Mouse (Mus musculus) hematopoietic stem cell, adult 5-6 weeks (primary cell): ENCODE results near the gene Dgat2. TPM values are rescaled to one million over a fixed set of nuclear protein-coding genes. Genes with fewer than 3 reads are reported as not detected.

Source experiments
- ATAC-seq, 2 experiments: fragments of 125-278 bp in 1 of 2; replicated peaks in 1 of 2; 2 replicates each; pipeline ENCODE4 v1.8.0; 2016 to 2017; ENCODE audit warnings: inconsistent platforms in 2 of 2, mild to moderate bottlenecking in 2 of 2, moderate number of reproducible peaks in 2 of 2, low read depth in 1 of 2, moderate TSS enrichment in 1 of 2; ENCODE audit not compliant: low FRiP score in 2 of 2, poor library complexity in 2 of 2, severe bottlenecking in 2 of 2, insufficient read depth in 1 of 2, low TSS enrichment in 1 of 2
- total RNA-seq: library from RNA; stranded (forward); fragments of 172-1452, 232-1000 nt; gene quantifications from 2 replicates; pipeline ENCODE4 v1.2.3, GENCODE M21; 2017

The Dgat2 gene
- total RNA-seq, 1 experiment from 2014 or later = 0.69 TPM

DNA sequence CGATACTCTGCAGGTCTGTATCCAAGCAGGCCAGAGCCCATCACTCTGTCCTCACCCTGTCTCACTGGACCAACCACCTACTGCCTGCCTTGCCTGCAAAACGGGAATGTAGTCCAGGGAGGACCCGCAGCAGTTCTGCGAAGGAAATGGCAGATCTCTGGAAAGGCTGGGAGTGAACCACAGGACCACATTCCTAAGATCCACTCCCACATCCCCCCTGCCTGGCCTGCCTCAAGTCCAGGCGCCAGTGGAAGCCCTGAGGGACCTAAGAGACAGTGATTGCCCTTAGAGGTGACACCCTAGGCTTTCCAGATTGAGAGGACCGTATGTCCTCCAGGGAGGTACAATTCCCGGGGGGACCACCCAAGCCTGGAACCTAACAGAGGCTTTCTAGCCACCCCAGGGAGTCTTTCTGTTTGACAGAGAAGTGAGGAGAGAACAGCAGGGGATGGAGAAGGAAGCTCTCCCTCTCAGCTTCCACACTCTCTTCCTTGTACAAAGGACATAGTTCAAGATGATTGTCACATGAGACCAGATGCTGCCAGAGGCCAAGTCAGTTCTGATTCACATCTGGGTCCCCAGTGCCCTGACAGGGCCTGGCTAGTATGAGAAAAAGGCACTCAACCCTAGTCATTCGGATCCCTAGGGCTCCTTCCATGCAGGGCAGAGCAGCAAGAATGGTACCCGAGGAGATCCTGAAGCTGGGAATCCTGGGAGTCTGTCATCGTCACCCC, 10.6 kb downstream of the Dgat2 start:
- ATAC-seq = no peak

DNA sequence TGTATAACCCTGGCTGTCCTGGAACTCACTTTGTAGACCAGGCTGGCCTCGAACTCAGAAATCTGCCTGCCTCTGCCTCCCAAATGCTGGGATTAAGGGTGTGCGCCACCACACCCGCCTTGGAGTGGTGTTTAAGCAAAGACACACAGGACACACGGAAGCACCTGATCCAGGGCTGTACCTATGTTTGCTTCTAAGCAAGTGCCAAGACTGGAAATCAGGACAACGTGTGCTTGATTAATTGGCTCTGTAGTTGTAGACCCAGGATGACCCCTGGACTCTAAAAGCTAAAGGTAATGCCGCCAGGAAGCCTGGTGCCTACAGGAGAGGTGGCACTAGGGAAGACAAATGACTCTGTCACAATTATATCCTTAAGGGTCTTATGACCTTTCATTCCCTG, 12.0 kb downstream of the Dgat2 start:
- ATAC-seq = no peak

DNA sequence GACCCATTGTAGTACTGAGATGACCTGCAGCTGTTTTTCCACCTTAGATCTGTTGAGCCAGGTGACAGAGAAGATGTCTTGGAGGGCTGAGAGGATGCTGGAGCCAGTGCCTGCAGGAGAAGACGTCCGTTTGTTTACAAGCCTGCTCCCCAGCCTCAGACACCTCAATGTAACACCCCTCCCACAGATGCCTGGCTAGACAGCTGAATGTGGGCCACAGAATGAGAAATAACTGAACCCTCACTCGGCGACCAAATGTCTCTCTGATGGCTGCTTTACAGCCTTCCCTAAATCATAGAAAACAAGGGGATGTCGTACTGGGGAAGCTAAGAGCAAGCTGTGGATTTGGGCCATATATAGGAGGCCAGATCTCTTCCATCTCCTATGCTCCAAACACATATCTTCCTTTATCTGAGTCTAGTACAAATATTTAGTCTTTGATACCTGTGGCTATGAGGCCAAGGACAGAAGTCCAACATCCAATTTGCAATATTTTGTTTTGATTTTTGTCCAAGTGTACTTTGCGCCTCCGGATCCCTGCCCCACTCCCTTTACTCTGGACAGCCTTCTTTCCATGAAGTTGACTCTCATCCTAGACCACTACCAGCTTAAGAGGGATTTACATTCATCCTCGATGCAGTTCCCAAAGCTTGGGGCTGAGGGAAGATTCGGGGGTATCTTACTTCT, 12.7 kb downstream of the Dgat2 start:
- no peak for ATAC-seq

DNA sequence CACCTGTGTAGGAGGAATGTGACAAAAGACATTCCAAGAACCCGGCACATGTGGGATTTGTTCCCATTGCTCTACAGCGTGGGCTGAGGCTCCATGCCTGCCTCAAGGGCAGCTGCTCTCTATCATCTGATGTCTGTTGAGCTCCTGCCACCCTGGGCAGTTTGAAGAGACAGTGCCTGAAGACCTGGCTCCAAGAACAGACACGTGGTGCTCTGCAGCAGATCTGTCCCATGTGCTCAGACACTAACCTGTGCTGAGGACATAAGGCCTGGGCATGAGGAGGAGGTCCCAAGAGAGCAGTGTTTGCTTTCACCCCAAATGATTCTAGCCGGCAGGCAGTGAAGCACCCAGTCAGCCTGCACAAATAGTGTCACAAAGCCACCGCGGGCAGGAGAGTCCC, 13.8 kb downstream of the Dgat2 start:
- ATAC-seq = no peak

DNA sequence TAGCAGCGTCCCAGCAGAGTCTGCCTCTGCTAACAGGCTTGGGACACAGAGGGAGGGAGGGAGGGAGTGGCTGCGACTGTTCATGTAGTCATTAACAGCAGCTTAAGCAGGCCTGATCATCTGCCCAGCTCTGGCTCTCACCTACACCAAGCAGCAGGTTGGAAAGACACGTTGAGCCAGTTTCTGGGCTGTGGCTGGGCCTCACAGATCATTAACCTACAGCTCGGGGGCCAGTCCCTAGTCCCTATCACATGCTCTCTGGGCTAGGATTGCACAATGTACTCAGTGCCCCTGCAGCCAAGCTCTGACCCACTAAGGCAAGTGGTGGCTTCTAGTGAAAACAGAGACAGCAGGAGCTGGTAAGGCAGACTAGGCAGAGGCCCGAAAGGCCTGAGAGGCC, 14.6 kb downstream of the Dgat2 start:
- no peak for ATAC-seq

DNA sequence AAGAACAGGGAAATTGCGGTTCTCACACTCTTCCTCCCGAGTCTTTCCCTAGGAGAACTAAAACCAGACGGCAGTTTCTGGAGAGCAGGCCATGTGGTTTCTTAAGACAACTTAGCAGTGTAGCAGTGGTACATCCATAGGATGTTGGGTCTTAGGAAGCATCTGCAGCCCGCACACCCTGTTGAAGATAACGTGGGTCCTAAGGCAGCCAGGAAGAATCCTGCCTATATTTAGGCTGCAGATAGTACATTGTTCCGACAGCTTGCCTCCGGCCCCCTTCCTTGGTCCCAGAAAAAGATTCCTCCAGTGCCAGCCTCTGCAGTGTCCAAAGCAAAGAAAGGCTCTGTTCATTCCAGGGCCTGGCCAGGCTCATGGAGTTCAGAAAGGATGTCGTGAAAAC, 16.4 kb downstream of the Dgat2 start:
- ATAC-seq = no peak

DNA sequence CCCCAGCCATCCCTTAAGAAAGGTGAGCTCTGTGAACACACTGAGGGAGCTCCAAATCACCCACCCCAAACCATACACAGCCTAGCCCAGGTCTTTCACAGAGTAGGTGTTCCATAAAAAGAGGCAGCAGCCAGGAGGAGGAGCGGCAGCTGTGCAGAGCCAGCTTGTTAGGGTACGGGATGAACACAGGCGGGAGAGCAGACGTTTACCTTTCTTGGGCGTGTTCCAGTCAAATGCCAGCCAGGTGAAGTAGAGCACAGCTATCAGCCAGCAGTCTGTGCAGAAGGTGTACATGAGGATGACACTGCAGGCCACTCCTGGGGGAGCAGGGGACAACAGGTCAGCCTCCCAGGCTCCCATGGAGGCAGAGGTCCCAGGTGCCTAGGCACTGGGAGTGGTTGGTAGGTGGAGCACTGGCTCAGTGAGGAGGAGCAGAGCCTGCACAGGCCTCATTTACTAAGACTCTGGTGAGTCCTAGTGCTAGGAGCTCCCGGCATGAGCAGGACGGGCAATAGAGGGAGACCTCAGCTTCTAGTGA, 17.6 kb downstream of the Dgat2 start:
- no peak for ATAC-seq

DNA sequence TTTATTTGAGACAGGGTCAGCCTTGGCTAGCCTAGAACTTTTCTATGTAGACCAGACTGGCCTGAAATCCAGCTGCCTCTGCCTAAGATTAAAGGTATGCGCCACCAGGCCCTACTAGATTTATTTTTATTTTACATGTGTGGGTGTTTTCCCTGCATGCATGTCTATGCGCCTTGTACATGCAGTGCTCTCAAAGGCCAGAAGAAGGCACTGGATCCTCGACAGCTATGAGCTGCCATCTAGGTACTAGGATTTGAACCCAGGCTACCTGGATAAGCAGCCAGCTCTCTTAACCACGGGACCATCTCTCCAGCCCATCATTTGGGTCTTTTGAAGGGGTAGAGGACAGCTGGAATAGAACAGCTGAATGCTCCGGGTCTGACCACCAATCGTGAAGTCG, 20.1 kb downstream of the Dgat2 start:
- ATAC-seq = no peak

DNA sequence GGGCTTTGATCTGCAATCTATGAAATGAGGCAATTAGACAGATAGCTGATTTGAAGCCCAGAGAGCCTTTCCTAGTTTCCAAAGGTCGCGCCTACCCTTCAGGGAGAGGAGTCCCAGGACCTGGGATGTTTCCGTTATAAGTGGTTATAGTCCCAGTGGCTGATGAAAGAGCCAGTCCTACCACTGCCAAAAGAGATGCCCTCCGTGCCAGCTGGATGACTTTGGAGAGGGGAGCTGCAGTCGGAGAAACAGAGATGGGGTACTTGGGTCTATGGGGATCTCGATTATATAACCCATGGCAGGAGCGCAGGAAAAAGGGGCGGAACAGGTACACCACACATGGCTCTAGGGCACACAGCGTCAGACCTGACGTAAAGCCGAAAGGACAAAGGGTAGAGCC, 20.6 kb downstream of the Dgat2 start:
- ATAC-seq = no peak

DNA sequence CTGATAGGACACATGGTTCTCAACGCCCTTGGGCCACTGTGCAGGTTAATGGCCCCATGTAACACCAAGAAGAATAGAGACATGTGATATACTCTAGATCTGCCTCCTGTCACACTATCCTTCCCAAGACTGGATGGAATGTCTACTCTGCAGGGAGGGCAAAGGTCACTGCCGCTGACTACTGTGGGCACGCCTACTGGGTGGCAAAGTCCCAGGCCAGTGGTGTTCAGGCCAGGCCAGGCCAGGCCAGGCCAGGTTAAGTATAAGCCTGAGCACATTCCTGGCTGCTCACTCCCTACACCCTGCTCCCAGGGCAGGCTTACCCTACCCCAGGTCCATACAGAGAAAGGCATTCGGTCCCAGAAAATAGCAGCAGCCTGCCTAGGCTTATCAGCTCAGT, 21.0 kb downstream of the Dgat2 start:
- ATAC-seq = no peak

DNA sequence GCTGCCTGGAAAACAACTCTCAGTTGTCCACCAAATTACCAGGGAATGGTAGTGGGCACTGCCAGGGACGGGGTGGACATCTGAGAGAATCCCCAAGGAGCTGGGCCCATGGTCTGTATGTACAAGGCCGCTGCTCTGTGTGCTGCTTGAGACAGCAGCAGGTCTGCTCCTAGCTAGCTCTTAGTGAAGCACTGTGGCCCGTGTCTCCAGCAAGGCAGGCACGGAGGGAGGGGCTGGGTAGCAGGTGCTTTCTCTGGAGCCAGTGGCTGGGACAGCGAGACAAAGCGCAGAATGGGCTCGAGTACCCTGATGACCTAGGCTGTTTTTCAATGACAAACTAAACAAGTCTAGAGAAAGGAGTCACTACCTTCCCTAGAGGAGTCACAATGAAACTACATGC, 21.5 kb downstream of the Dgat2 start:
- ATAC-seq = no peak

DNA sequence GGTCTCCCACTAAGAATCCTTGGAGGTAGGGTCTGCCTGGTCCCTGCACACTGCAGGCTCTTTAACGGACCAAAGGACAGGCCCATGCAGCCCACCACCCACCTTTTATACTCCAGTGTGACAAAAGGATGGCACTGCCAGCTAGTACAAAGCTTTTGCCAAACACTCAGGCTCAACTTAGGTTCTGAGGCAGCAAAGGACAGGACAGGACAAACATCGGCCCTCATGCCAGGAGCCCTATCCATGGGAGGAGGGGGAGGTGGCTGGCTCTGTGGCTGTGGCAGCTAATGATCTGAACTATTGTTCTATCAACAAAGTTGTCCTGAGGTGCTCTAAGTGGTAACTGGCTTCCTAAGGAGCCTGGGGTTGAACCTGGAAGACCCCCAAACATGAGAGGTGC, 23.1 kb downstream of the Dgat2 start:
- ATAC-seq = no peak

DNA sequence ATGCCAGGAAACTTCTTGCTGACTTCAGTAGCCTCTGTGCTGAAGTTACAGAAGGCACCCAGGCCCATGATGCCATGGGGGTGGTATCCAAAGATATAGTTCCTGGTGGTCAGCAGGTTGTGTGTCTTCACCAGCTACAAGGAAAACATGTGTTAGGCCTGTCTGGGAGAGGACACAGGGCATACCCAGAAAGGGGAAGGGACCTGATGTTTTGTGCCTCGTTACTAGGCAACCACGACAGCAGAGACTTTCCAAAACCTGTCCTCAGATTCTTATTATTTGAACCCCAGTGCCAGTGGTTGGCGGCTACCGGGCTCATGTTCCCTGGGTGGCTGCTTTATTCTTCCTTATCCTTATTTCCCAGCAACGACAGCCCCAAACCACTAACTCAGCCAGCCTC, 23.6 kb downstream of the Dgat2 start:
- peak; percentile 60 to 63; a peak in 3 of 4 replicates for ATAC-seq

DNA sequence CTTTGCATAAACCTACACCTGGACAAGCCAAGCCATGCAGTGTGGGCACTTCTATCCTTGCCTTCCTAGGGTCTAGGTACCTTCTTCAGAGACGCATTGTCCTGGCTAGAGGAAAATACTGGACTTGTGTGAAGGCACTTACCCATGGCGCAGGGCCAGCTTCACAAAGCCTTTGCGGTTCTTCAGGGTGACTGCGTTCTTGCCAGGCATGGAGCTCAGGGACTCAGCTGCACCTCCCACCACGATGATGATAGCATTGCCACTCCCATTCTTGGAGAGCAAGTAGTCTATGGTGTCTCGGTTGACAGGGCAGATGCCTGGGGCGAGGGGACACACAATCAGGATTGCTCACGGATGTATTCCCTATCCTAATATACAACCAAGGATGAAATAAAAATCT, 24.5 kb downstream of the Dgat2 start:
- ATAC-seq = no peak

DNA sequence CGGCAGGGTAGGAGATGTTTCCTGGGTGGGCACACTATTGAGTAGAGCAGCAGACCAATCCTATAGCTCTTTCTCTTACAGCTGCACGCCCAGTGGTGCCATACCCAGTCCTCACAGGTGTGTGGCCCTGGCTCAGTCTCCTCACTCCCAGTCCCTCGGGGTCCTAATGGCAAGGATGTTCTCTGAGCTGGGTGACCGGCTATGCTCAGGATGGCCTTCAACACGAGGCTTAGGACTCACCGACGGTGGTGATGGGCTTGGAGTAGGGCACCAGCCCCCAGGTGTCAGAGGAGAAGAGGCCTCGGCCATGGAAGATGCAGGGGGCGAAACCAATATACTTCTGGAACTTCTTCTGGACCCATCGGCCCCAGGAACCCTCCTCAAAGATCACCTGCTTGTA, 25.8 kb downstream of the Dgat2 start:
- ATAC-seq = no peak

DNA sequence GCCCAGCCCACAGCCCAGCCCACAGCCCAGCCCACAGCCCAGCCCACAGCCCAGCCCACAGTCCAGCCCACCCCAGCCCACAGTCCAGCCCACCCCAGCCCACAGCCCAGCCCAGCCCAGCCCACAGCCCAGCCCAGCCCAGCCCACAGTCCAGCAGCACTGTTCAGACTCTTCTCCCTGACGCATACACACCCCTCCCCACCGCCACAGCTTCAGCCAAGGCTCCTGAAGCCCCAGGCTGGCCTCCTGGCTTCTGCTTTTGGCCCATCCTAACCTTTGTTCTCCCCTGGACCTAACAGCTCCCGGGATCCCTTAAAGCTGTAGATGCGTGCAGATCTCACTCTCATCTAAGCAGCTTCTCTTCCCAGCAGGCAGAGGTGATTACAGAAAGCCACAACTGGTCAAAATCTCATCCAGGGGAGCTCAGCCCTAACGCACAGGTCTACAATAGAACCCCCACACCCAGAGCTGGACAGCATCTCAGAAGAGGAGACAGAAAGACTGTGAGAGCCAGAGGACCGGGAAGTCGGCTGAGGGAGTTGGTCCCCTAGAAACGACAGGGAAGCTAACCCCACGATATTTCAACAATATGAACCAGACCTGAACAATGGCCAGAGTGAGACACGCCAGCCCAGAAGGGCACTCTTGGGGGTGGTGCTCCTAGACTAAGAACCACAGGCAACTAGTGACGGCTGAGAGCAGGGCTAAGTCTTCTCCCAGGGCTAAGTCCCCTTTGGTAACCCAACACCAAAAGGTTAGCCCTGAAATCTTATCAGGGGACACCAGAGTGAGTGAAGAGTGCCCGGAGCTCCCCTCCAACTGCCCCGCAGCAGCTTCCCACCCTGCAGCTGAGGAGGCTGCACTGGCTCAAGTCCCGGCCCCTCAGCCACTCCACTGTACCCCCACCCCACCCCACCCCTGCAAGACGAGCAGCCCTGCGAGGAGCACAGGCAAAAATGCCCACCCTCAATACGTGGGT, 26.9 kb downstream of the Dgat2 start:
- ATAC-seq = peak; percentile 36 to 42

DNA sequence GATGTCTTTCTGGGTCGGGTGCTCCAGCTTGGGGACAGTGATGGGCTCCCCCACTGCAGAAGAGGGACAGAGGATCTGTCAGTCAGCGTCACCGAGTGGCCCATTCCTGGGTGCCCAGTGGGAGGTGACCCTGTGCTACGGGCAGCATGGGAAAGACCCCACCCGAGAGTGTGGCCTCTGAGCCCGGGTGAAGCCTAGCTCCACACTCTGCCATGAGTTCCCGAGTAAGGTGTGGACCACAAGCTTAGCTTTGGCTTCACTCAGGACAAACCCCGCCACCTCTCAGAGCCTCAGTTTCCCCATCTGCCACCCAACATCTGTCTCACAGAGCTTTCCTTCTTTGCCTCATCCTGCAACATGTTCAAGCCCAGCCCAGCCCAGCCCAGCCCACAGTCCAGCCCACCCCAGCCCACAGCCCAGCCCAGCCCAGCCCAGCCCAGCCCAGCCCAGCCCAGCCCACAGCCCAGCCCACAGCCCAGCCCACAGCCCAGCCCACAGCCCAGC, 27.8 kb downstream of the Dgat2 start:
- ATAC-seq = no peak
